Mouse (Mus musculus) bone marrow, adult 2 months (tissue): Measurements from ENCODE around the gene Klhdc8a.

ENCODE experiments used
- CTCF ChIP-seq: fragments of 200-500 bp; IDR thresholded peaks from 2 replicates; pipeline ENCODE4 v1.5.1; 2011; ENCODE audit warnings: low read length, control low read depth; ENCODE audit not compliant: control insufficient read depth, insufficient read depth
- POLR2A ChIP-seq: fragments of 200-500 bp; IDR thresholded peaks from 2 replicates; pipeline ENCODE4 v1.6.1; 2011; ENCODE audit warnings: low read depth, mild to moderate bottlenecking, control low read depth, low read length, borderline replicate concordance; ENCODE audit not compliant: control insufficient read depth

DNA sequence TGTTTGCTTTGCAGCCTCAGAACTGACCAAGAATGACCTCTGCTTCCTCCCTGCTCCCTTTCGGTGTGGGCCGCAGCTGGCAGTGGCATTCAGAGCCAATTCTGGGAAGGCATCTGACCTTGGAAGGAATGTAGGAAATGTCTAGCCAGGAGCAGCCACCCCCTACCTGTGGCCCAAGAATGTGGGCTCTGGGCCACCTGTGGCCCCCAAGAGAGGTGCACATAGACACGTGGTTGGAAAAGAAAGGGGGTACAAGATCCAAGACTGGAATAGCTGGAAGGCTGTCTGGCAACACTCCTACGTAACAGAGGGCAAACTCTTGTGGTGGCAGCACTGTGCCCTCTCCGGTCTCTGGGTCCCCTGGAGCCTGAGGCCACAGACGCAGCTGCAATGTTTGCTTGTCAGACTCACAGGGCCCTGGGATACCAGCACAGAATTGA is 56.8 kb downstream of the Klhdc8a start:
- TF ChIP-seq CTCF (no peak), POLR2A (no peak)
